Mouse (Mus musculus): ENCODE data around the gene Nxpe3. TPM values are rescaled to one million over a fixed set of nuclear protein-coding genes. Genes with fewer than 3 reads are reported as not detected.
"Not testable (repeated sequence)": the region's sequence is repeated elsewhere in the genome, so short reads cannot be mapped to it uniquely, and the experiment has no call there.

The Nxpe3 gene
- polyA plus RNA-seq, 1 experiment from 2014 or later = 0.51 TPM

DNA sequence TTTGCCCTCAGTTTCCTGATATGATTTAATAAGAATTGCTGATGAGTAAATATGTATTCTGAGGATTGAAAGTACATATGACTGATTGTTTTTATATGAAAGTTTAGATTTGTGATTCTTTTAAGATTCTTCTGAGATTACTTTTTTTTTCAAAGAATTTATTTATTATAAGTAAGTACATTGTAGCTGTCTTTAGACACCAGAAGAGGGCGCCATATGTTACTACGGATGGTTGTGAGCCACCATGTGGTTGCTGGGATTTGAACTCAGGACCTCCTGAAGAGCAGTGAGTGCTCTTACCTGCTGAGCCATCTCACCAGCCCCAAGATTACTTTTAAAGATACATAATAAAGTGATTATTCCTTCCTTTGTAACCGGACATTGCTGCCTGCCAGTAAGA is 5.6 kb downstream of the Nxpe3 start:
- Histone ChIP-seq H3K4me1 (replicated peaks) (peaks cover 35% of the 10 kb centered on the region), H3K36me3 (peaks cover 7% of the 10 kb centered on the region), H3K9me3 (replicated peaks) (no peaks in the 10 kb centered on the region), H3K27me3 (no peaks in the 10 kb centered on the region), H3K27ac (no peak overlapping the region), H3K4me3 (replicated peaks) (no peak overlapping the region), H3K9ac (no peak overlapping the region), H3K4me2 (no peak overlapping the region)
- DNase-seq (no peak), ATAC-seq (ENCODE audit: low read depth) (no peak)
- WGBS (ENCODE audit: insufficient replicate concordance) = 77% methylated on average over 3 of the region's 3 CpGs

DNA sequence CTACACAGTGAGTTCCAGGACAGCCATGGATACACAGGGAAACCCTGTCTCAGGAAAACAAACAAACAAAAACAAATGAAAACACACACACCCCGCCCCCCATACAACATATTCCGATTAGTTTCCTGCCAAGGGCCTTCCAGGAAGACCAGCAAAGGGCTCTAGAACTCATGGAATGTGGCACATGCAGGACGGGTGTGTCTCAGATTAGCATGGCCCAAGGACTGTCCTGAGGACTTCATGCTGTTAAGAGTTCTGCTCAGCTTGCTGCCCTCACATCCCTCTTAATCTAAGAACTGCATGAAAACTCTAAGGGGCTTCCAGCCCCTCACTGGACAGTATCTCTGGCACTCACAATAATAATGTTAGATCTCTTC is 6.5 kb downstream of the Nxpe3 start:
- Histone ChIP-seq H3K9ac (no peak overlapping the region), H3K27me3 (no peaks in the 10 kb centered on the region), H3K36me3 (peaks cover 7% of the 10 kb centered on the region), H3K4me2 (no peak overlapping the region), H3K27ac (no peak overlapping the region), H3K9me3 (replicated peaks) (no peaks in the 10 kb centered on the region), H3K4me1 (replicated peaks) (peaks cover 26% of the 10 kb centered on the region), H3K4me3 (replicated peaks) (no peak overlapping the region)
- WGBS (ENCODE audit: insufficient replicate concordance) = 67% methylated on average over 3 of the region's 3 CpGs
- no peak for ATAC-seq (ENCODE audit: low read depth)
- DNase-seq = no peak

DNA sequence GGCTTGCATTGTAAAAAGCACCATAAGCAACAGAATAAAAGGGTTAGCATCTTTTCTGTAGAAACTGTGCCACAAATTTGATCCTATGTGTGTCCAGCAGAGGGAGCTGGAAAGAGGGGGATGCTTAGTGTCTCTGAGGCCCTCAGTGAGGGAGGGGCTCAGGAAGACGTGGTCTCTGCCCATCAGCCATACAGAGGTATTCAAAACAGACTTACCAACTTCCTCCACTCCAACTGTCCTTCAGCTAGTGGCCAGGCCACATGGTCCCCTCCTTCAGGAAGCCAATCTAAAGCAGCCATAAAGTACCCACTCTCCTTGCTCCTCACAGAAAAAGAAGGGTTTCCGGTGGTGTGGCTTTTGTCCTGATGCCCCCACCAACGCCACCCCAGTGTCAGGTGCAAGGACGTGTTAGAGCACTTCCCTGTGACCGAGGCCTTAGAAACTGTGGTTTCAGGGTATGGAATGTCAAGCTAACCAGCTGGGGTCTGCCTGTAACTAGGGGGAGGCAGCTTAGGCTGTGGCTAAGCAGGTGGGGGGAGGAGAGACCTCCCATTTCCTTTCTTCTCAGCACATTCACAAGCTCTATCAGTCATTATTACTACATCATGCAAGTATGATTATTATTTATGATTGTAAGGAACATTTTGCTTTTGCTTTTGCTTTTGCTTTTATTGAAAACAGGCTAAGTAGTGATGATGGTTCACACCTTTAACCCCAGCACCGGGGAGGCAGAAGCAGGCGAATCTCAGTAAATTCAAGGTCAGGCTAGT is 7.1 kb downstream of the Nxpe3 start:
- H3K27me3 ChIP-seq = no peaks in the 10 kb centered on the region
- no peak overlapping the region for H3K27ac ChIP-seq
- no peak overlapping the region for H3K9ac ChIP-seq
- peaks cover 20% of the 10 kb centered on the region for H3K4me1 ChIP-seq (replicated peaks)
- H3K9me3 ChIP-seq (replicated peaks) = no peaks in the 10 kb centered on the region
- WGBS (ENCODE audit: insufficient replicate concordance) = 35% methylated on average over 7 of the region's 7 CpGs
- H3K4me3 ChIP-seq (replicated peaks) = no peak overlapping the region
- no peak for DNase-seq
- H3K36me3 ChIP-seq = peaks cover 7% of the 10 kb centered on the region
- no peak overlapping the region for H3K4me2 ChIP-seq
- ATAC-seq (ENCODE audit: low read depth) = 0 out of 2 replicates have a peak, but pooled peaks have one; percentile 37

DNA sequence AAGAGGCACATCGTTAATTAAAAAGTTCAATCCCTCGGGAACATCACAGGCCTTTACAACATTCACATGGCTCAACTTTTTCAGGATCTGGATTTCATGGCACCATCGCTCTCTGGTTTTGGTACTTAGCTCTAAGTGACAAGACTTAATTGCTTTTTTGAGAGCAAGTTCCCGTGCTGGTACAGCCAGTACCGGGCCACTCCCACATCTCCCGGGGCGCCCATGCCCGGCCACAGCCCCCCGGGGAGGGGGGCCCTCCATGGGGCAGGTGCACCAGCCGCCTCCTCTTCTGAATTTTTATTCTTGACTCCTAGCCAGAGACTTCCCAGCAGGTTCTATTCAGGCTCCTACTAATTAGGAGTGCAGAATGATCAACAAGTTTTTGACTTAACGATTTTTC is 10.8 kb downstream of the Nxpe3 start:
- Histone ChIP-seq H3K9me3 (replicated peaks) (no peaks in the 10 kb centered on the region), H3K9ac (no peak overlapping the region), H3K4me1 (replicated peaks) (no peaks in the 10 kb centered on the region), H3K4me3 (replicated peaks) (no peak overlapping the region), H3K27me3 (no peaks in the 10 kb centered on the region), H3K27ac (no peak overlapping the region), H3K4me2 (no peak overlapping the region), H3K36me3 (no peaks in the 10 kb centered on the region)
- ATAC-seq (ENCODE audit: low read depth) = no peak
- 76% methylated on average over 11 of the region's 11 CpGs for WGBS (ENCODE audit: insufficient replicate concordance)
- DNase-seq = no peak

DNA sequence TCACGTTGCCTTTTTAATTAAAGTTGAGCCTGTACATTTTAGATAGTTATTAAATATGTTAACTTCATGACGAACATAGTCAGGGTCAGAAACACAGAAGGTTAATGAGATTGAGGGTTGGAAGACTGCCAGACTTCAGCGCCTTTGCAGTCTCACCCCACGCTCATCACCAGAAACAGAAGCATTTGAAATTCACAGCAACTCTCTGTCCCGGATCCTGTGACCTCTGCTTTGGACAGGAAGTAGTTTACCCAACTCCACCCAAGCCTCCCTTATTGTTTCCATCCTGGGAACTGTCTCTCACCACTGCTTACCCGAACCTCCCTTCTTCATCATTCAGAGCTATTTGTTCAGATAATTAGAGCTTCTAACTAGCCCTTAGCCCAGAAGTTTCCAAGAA is 19.1 kb downstream of the Nxpe3 start:
- Histone ChIP-seq H3K9ac (no peak overlapping the region), H3K36me3 (no peaks in the 10 kb centered on the region), H3K4me1 (replicated peaks) (no peaks in the 10 kb centered on the region), H3K9me3 (replicated peaks) (no peaks in the 10 kb centered on the region), H3K4me2 (no peak overlapping the region), H3K4me3 (replicated peaks) (no peak overlapping the region), H3K27me3 (no peaks in the 10 kb centered on the region), H3K27ac (no peak overlapping the region)
- 61% methylated on average over 6 of the region's 6 CpGs for WGBS (ENCODE audit: insufficient replicate concordance)
- ATAC-seq (ENCODE audit: low read depth) (no peak), DNase-seq (no peak)

DNA sequence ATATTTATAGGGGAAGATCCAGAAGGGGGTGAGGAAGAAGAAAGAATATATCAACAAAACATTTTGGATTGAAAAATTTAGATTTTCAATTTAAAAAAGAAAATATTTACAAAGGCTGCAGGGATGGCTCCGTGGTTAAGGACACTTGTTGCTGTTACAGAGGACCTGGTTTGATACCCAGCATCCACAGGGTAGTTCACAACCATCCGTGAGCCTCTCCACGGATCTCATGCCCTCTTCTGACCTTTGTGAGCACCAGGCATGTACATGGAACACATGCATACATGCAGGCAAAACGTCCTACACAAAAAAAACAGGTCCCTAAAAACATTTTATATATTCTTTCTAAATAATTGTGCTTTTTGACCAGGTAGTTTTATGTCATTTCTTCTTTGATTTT is 31.3 kb downstream of the Nxpe3 start:
- no peak for ATAC-seq (ENCODE audit: low read depth)
- 58% methylated on average over 4 of the region's 4 CpGs for WGBS (ENCODE audit: insufficient replicate concordance)

DNA sequence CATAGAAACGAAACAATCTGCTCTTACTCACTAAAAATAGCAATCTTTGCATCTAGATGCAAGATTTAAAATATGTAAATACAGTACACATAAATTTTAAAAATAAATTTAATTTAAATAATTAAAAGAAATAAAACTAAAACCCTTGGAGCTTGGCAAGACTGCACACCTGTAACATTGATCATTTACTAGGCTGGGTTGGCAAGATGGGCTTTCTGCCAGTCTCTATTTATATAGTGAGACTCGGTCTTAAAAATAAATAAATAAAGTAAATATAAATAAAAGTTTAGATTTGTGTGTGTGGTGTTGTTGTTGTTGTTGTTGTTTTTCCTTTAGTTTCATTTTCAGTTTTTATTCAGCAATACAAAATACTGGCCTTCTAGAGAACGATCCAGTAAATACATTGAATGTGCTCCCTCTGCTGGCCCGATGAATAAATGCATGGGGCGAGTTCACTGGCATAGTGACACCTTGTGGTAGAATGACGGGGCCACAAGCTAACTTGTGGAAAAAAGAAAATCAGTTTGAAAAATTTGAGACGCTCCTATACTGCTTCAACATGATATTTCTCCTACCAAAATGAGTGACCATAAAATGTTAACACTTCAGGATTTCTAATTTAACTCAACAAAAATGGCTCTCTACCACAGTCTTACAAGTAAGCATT is 31.8 kb downstream of the Nxpe3 start:
- 18% methylated on average over 7 of the region's 7 CpGs for WGBS (ENCODE audit: insufficient replicate concordance)
- ATAC-seq (ENCODE audit: low read depth) = no peak
- H3K27ac ChIP-seq = no peak overlapping the region
- H3K9ac ChIP-seq = no peak overlapping the region
- no peaks in the 10 kb centered on the region for H3K4me1 ChIP-seq (replicated peaks)
- H3K36me3 ChIP-seq = 0 out of 2 replicates have a peak, but pooled peaks cover 6% of the 10 kb centered on the region
- no peaks in the 10 kb centered on the region for H3K27me3 ChIP-seq
- DNase-seq = peak; percentile 40
- no peak overlapping the region for H3K4me2 ChIP-seq
- H3K9me3 ChIP-seq (replicated peaks) = no peaks in the 10 kb centered on the region
- H3K4me3 ChIP-seq (replicated peaks) = no peak overlapping the region

More for the DNA sequence above, 31.3 kb downstream of the Nxpe3 start:
- Histone ChIP-seq H3K4me3 (replicated peaks) (no peak overlapping the region), H3K27ac (no peak overlapping the region), H3K27me3 (no peaks in the 10 kb centered on the region), H3K9ac (no peak overlapping the region), H3K4me1 (replicated peaks) (no peaks in the 10 kb centered on the region), H3K9me3 (replicated peaks) (no peaks in the 10 kb centered on the region), H3K36me3 (0 out of 2 replicates have a peak, but pooled peaks cover 6% of the 10 kb centered on the region), H3K4me2 (no peak overlapping the region)
- no peak for DNase-seq

DNA sequence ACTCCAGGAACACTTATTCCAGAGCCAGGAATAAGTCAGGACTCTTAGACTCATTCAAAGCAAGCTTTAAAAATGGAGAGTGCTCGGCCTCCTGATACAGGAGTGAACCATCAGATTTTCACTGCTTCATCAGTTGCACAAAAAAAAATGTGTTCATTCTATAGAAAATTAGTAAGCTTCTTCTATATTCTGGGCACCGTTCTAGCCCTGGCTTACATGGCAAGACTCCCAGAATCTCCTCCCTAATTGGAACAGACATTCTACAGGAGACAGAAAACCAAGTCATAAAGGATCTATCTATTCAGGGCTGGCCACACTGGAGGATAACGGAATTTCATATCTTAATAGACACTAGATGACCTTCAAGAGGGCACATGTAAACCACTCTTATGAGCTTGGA is 34.0 kb downstream of the Nxpe3 start:
- Histone ChIP-seq H3K27me3 (no peaks in the 10 kb centered on the region), H3K9ac (no peak overlapping the region), H3K27ac (no peak overlapping the region), H3K36me3 (peaks cover 10% of the 10 kb centered on the region; the same call in 1 of the 2 replicates), H3K4me3 (replicated peaks) (no peak overlapping the region), H3K4me1 (replicated peaks) (no peaks in the 10 kb centered on the region), H3K4me2 (no peak overlapping the region), H3K9me3 (replicated peaks) (no peaks in the 10 kb centered on the region)
- ATAC-seq (ENCODE audit: low read depth) = no peak
- DNase-seq = no peak
- 76% methylated on average over 3 of the region's 3 CpGs for WGBS (ENCODE audit: insufficient replicate concordance)

DNA sequence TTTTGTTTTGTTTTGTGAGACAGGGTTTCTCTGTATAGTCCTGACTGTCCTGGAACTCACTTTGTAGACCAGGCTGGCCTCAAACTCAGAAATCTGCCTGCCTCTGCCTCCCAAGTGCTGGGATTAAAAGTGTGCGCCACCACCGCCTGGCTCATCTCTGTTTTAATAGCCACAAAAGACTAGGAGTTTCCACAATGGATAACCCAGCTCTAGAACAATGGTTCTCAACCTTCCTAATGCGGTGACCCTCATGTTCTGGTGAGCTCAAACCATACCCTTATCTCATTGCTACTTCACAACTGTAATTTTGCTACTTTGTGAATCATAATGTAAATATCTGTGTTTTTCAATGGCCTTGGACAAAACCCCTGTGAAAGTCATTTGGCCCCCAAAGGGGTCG is 35.7 kb downstream of the Nxpe3 start:
- WGBS (ENCODE audit: insufficient replicate concordance) = 73% methylated on average over 4 of the region's 4 CpGs
- H3K4me3 ChIP-seq (replicated peaks); H3K36me3 ChIP-seq: not testable (repeated sequence)

DNA sequence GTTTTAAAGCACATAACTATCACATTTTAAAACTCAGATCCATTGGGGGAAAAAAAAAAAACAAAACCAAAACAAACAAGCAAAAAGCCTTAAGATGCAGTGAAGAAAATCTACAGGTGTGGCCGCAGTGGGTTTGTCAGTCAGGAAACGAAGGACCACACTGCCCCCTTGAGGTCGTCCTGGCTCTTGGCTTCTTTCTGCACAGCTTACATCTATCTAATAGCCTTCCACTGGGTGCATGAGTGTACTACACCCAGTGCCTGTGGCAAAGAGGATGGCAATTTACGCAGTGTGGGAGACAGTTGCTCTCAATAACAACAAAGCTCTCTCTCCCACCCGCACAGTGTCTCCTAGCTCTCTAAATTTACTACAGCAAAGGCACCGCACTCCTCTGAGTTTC is 36.6 kb downstream of the Nxpe3 start:
- H3K4me1 ChIP-seq (replicated peaks) = no peaks in the 10 kb centered on the region
- H3K9ac ChIP-seq = no peak overlapping the region
- peaks cover 7% of the 10 kb centered on the region; the same call in 1 of the 2 replicates for H3K36me3 ChIP-seq
- no peak for DNase-seq
- WGBS (ENCODE audit: insufficient replicate concordance) = 60% methylated on average over 6 of the region's 6 CpGs
- no peak for ATAC-seq (ENCODE audit: low read depth)
- H3K27me3 ChIP-seq = no peaks in the 10 kb centered on the region
- H3K9me3 ChIP-seq (replicated peaks) = no peaks in the 10 kb centered on the region
- no peak overlapping the region for H3K4me3 ChIP-seq (replicated peaks)
- no peak overlapping the region for H3K27ac ChIP-seq
- H3K4me2 ChIP-seq = no peak overlapping the region

More for the DNA sequence above, 35.7 kb downstream of the Nxpe3 start:
- H3K27me3 ChIP-seq; ATAC-seq (ENCODE audit: low read depth); H3K4me2 ChIP-seq; H3K9ac ChIP-seq; H3K9me3 ChIP-seq (replicated peaks); H3K4me1 ChIP-seq (replicated peaks); H3K27ac ChIP-seq; DNase-seq: not testable (repeated sequence)

DNA sequence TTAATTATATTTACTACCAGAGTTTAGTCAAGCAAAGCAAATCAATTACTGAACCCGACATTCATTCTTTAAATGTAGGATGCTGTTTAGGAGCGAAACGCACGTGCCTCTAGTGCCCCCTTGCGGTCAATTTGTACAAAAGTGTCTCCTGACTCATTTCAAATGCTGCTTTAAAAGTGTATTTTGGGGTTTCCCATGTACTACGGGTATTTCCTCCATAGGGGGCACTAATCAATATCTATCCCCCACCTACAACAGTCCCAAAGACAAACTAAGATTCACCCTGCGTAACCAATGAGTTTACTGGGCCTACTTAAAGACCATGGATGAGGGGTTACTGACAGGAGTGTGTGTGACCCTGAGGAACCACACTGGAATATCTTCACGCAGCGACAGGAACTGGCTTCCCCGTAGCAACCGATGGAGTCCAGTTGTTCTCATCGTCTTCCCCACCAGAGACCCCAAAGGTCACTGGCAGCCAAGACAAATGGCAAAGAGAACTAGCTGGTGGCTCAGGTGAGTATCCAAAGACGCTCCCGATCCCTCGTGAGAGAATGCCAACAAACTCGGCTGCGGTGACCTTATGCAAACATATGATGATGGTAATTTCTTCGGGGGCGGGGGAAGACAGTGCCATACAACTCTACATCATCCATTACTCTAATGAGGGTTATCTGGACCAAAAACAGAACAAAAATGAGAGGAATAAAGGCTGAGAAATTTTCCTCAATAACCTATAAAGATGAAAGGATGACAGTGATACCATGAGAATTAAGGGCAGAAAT is 42.0 kb downstream of the Nxpe3 start:
- no peak overlapping the region for H3K4me3 ChIP-seq (replicated peaks)
- peak; percentile 24 for DNase-seq
- no peaks in the 10 kb centered on the region for H3K27me3 ChIP-seq
- no peaks in the 10 kb centered on the region for H3K4me1 ChIP-seq (replicated peaks)
- H3K9ac ChIP-seq = no peak overlapping the region
- H3K36me3 ChIP-seq = peaks cover 9% of the 10 kb centered on the region; the same call in 1 of the 2 replicates
- no peak overlapping the region for H3K4me2 ChIP-seq
- no peak; the same call in 1 of the 2 replicates for ATAC-seq (ENCODE audit: low read depth)
- WGBS (ENCODE audit: insufficient replicate concordance) = 53% methylated on average over 19 of the region's 19 CpGs
- H3K9me3 ChIP-seq (replicated peaks) = no peaks in the 10 kb centered on the region
- no peak overlapping the region for H3K27ac ChIP-seq

All from liver, embryonic 13.5 days (tissue).